Mouse (Mus musculus) frontal cortex, adult 2 months (tissue): ENCODE data around the gene Prnd. TPM values are rescaled to one million over a fixed set of nuclear protein-coding genes. Genes with fewer than 3 reads are reported as not detected.

ENCODE experiments used
- DNase-seq, 2 experiments: peaks; one replicate each; pipeline ENCODE4 v3.0.0; 2022; ENCODE audit warnings: low spot score in 1 of 2; ENCODE audit errors: extremely low spot score in 1 of 2
- polyA plus RNA-seq: library from polyadenylated mRNA; depleted of rRNA; stranded (reverse); fragments of >200 nt; gene quantifications from 2 replicates; pipeline ENCODE4 v1.2.3, GENCODE M21; 2012

Prnd gene
- polyA plus RNA-seq, 1 experiment: 0.56 TPM

DNA sequence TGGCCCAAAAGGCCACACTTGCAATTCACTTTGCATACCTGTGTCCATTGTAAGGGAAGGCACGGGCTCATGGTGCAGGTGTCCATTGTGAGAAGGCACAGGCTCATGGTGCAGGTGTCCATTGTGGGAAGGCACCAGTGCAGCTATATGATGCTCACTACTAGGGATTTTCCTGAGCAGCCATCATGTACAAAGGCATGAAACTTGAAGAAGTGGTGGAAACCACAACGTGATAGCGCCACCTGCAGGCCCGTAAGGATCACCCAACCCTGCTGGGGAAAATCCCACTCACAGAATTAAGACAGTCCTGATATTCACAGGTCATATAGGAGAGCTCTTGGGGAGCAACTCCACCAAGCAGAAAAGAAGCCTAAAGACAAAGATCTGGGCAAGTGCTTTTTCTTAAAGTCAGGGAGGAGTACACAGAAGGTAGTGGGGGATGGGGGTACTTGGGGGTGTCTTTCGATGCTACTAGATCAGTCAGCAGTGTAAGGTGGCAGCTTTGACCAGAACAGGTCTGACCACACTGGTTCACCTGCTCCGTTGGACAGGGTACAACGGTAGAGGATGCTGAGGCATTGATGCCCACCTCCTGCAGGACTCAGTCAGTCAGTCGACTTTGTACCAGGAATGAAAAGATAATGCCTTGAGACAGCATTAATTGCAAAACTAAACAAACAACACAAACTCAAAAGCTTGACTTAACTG is 11.1 kb upstream of the Prnd start:
- DNase-seq: peak in 1 of 2 experiments; percentile 82

DNA sequence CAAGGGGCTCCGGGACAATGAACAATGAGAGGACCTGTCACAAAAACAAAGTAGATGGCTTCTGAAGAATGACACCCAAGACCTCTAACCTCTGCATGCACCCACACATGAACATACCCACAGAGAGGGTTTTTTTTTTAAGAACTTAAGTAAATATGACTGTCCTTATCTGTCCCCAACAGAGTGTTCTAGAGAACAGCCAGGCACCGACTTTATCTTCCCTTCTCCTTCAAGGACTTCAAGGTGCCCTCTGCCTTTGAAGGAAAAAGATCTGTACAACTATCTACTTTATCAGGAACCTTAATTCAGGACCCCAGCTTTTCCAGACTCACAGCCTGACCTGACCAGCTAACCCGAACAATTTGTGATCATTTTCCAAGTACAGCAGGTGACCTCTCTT is 10.2 kb upstream of the Prnd start:
- DNase-seq: no peak

DNA sequence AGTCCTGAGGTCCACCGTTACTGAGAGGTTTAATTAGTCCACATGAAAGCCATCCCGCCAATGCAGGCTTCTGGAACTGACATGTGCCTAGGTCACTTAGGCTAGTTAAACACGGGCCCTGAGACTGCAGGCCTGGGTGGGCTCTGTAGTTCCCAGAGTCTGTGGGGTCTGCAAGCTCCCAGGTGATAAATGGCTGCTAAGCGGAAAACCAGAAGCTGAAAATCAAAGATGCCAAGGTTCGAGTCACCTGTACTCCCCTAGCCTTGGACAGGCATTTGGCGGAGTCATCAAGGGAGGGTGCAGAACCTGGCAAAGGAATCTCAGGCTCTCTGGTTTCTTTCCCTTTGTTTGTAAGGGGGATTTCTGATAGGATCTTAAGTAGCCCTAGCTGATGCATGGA is 9.2 kb upstream of the Prnd start:
- no peak for DNase-seq

DNA sequence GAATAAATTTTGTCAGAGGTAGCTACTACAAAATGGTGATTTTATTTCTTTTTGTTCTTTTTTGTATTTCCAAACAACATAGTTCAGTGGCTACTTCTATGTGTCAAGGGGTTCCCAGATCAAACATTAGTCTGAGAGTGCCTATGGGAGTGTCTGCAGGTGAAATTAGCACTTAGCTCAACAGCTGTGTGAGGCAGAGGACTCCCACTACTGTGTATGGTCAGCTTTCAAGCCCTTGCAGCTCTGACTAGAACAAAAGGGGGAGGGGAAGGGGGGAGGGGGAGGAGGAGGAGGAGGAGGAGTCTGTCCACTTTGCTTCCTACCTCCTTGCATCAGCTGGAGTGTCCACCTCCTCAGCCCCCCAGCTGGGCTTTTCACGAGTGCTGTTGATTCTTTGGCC is 6.3 kb upstream of the Prnd start:
- no peak for DNase-seq

DNA sequence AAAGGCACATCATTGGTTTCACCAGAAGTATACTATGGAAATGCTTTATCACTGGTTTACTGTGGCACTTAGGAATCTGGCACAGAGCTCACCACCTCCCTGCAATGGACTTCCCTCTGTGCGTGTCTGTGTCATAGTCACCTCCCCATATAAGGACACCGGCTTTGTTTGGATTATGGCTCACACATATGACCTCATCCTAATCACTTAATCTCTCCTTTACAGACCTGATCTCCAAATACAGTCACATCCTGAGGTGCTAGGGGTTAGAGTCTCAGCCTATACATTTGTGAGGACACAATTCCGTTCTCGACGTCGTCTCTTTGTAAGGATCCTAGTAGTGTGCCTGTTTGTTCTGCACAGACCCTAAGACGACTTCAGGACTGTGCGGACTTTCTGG is 5.4 kb upstream of the Prnd start:
- DNase-seq: no peak

DNA sequence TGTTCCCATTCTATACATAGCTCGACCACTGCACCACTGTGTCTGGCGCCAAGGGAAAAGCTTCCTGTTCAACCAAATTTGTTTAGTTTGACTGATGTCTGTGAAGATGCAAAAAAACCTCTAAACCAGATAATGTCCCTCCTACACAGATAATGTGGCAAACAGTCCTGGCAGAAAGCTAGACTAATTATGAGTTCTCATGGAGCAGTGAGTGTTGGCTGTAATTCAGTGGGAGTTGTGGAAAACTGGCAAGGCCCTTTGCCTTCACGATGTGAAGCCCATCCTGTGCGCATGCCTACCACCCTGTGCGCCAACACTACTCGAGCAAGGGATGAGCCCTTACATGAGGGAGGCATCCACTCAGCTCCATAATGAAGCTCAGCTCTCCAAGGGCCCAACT is 4.9 kb upstream of the Prnd start:
- DNase-seq: no peak

DNA sequence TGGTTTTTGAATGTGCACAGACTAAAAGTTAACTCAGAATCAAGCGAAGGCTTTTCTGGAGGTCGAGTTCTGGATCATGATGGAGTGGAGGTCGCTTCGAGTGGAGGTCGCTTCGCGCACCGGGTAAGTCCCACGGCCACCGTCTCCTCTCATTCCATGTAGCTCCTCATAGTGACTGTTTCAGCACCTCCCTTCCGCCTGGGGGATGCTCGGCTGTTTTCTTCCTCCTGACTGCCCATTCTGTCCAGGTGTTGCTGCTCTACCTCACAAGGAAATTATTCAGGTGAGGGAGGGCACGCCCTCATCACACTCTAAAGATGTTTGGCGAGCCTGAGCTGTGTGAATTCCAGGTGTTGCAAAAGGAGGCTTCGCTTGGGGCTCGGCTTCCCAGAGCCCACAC is 4.3 kb upstream of the Prnd start:
- DNase-seq: no peak

DNA sequence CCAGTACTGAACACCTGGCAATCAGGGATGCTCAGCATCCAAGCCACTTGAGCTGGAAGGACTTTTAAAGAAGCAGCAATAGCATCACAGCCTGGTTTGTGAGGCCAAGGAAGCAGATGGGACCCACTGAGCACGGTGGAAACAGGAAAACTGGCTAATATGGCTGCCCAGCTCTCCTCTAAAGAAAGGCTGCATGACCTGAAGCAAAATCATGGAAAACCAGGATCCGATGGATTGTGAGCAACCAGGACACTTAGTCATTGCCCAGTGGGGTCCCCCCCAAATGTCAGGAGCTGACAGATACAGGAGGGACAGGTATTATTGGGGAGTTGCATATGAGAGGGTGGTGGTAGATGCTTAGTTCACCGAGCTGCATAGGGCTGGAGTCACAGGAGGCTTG is 2.5 kb upstream of the Prnd start:
- no peak for DNase-seq

DNA sequence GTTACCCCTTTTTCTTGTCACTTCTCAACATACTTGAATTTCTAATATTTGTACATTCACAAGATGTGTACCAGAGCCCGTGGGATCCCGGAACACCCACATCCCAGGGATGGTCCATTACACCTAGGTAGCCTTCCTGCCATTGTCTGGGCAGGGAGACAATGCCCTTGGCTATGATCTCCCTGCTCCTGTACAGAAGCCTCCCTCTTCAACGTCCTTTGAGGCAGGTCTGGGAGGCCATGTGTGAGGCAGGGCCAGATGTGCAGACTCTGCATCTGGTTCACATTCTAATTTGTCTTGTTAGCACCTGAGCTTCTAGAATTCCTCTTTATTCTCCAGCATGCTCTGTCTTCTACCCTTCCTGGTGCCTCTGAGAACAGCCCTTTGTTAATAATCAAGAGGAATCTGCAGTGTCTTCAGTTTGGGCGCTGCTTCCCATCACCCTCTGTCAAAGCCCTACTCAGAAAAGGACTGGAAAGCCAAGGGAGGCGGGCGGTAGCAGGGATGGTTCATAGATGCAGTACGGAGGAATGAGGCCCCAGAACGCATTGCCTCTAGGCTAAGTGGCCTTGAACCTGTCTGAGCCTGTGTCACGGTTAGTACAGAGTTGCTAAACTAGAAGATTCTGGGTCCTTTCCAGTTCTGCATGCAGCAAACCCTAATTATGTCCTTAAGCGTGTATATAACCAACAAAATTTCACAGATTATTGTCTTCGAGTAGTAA is 1.6 kb upstream of the Prnd start:
- DNase-seq: no peak

DNA sequence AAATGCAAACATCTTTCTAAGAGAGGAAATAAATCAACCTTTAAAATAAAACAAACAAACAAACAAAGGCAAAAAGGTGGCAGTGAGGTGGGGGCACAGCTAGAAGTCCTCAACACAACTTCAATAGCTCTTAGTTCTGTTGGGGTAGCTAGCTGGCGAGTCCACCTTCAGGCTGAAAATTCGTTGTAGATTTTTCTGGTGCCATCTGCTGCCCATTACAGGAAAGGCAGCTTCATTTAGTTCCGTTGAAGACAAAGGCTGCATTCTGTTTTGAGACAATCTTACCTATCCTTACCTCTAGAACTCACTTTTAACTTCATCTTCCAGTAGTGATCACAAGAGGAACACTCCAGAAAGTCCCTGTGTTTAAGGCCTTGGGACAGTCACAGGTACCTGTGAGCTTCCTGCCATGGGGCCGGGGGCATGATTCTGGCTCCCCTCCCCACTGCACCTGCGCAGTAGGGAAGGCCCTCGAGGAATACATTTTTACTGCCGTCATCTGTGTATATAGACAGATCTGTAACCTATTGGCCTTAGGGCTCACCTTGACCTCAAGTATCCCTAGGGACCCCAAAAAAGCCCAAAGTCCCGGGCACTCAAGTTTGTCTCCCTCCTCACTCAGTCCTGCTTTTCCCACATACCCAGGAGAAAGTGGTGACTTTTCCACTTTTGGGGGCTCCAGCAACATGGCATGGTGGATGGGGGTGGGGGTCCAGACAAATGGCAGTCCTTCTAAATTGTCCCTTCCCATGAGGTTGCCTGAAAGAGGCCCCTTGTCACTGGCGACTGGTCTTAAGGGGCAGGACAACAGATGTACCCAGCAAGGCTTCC is 679 bp upstream of the Prnd start:
- peak in 1 of 2 experiments; percentile 83 for DNase-seq

DNA sequence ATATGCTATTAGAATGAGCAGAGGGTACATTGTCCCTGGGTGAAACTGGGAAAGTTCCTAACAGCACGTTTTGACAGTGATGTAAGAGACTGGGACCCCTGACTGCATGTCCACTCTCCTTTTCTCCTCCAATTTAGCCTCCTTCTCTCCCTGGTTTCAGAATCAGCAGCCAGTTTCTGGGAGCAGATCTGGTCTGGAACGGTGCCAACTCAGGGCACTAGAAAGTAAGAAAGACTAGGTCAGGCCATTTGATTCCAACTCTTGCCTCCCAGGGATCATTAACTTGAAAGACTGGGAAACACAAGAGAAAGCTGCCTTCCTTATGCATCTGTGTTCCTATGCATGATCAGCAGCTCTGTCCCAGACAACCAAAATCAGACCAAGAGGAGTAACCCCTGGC is 1.8 kb downstream of the Prnd start:
- no peak for DNase-seq

DNA sequence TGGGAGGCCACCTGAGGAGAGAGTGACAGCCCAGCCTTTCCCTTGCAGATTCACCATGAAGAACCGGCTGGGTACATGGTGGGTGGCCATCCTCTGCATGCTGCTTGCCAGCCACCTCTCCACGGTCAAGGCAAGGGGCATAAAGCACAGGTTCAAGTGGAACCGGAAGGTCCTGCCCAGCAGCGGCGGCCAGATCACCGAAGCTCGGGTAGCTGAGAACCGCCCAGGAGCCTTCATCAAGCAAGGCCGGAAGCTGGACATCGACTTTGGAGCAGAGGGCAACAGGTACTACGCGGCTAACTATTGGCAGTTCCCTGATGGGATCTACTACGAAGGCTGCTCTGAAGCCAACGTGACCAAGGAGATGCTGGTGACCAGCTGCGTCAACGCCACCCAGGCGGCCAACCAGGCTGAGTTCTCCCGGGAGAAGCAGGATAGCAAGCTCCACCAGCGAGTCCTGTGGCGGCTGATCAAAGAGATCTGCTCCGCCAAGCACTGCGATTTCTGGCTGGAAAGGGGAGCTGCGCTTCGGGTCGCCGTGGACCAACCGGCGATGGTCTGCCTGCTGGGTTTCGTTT is 2.4 kb downstream of the Prnd start:
- DNase-seq: no peak

DNA sequence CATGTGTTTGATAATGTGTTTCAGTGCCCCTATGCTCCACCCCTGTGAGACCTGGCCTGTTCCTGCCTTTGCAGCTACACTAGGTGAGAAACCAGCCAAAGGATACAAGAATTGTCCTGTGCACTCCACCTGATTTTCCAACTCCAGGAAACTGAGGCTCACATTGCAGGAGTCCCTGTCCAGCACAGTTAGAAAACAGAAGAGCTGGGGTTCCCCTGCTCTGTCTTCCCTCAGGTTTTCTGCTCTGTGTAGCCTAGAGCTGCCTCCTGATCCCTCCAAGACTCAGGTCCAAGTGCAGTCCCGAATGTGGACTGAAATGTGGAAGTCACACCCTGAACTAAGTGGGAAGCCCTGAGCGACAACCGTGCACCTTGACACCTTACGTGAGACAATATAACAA is 3.0 kb downstream of the Prnd start:
- no peak for DNase-seq

DNA sequence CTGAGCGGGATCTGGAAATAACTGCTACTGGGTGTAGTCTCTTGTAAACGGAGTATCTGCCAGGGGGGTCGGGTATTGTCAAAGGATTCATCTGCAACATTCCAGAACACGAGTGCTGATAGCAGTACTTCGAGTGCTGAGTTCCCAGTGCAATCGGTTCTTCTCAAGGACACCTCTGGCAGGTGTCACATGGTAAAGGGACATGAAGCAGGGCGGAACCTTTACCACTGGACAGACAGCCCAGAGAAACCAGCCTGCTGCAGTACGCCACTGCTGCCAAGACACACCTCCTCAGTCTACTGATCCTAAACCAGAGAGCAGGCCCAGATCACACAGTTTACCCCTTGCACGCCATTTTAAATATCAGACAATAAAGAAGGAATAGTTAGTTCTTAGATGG is 4.2 kb downstream of the Prnd start:
- DNase-seq: no peak

DNA sequence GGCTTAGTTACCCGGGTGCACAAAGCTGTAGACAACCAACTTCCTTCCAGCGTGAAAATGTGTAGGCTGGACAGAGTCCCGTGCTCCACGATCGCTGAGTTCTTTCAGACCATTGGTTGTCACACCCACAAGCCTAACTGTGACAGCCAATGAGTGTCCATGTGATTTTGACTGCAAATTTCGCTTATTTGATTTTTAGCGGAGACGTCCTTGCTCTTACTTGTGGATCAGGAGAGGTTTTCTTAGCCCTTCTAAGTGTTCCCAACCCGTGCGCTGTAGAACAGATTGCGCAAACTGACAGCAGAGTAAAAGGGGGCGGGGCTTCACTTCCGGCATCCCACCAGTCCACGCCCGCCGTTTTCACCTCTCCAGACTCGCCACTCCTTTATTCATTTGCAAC is 4.6 kb downstream of the Prnd start:
- no peak for DNase-seq

DNA sequence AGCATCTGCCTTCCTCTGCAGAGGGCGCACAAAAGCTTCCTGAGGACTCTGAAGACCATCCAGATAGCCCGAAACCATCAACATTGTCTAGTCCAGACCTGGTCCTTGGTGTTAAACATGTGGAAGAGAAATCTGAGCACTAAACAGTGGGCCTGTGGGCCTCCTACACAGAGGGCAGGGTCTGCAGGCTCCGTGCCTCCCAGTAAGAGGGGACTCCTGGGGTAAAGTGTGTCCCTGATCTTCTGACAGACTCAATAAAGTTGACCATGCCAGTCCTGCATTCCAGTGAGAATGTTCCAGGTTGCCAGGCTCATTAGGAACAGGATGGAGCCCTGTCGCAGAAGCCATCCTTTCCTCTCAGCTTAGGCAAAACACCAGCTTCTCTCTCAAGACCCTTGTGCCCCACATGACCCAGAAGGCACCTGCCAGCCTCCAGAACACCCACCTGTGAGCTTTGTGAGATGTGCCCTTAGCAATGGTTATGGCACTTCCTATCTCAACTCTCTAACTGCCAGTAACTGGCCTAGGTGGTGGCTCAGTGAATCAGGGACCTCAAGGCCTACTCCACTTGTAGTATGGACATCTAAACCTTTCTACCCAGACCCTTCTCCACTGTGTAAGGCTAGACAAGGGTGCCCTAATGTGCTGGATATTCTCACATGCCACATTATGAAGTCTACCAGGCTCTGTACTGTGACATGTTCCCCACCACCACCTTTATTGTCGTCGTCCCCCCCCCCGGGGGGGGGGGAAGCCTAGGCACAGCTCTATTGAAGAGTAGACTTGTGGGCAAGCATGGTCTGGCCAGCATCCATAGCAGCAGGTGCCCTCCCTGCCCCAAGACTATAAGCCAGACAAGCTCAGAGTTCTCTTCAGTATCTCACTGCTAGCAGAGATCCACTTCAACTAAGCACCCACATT is 5.9 kb downstream of the Prnd start:
- no peak for DNase-seq

DNA sequence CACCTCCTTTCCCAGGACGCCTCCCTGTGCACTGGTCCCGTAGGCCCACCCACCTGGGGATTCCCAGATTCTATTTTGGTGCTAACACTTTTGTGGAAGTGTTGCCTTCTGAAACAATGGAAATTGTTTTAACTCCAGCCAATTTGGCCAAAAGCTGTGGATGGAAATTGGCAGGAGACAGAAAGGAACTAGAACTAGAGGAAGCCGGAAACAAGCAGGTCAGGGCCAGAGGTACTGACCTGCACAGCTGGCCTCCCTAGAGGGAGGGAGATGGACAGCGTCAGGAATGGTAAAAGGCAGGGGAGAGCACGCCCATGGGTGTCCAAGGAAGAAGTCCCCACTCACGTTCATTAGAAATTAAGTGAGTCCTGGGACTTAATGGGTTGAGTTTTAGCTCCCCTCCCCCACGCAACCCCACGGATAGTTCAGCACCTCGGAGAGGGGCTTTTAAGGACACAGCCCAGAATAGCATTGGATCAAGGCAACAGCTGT is 7.1 kb downstream of the Prnd start:
- DNase-seq: no peak

DNA sequence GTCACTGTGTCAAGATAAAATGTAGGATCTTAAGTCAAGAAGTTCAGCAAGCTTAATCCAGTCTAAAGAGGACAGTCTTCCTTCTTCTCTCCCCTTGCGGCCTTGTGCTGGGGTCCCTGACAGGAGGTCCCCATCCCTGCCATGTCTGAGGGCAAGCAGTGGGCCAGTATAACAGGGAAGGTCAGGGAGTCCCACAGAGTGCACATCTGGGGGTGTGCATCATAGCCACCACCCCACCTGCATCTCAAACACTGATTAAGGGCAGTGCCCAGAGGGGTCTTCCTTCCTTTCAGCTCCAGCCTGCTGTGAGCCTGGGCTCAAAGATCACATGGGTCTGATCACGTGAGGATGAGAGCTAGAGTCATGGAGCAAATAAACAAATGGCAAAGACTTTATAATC is 11.0 kb downstream of the Prnd start:
- DNase-seq: no peak

DNA sequence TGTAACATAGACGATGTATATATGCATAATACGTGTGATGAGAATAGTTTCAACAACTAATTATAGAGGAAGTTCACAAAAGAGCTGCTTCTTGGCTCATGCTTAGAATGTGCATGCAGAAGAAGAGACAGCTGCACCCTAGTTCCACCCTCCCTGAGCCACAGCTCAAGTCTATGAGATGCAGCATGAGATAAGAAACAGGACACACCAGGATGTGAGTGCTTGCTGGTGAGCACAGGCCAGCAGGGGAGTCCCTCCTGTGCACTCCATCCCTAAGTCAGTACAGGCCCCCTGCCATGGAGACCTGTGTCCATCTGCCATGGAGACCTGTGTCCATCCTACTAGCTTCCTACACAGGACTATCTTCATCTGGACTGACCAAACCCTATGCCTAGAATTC is 19.9 kb downstream of the Prnd start:
- no peak for DNase-seq

DNA sequence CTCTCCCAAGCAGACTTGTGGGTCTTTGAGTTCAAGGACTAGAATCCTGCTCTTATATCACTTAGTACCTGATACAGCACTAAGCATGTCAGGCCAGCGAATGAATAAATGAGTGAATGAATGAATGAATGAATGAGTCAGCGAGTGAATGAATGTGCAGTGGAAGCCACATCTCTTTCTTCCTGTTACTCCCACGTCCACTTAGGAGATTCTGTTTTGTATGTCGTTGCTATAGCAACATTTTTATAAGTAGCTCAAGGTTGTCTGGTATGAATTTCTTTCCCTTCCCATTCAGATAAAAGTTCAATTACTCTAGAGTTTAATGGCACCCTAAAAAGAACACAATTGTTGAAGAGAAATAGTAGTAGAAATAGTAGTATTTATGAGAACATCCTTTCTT is 20.4 kb downstream of the Prnd start:
- DNase-seq: no peak
